Mouse (Mus musculus) ES-Bruce4 (cell line): ENCODE results near the gene Rbak.

Experiments used
- CTCF ChIP-seq: IDR thresholded peaks from one replicate; pipeline ENCODE4 v1.8.1; 2011; ENCODE audit warnings: low read depth, low read length
- EP300 ChIP-seq: IDR thresholded peaks from 2 replicates; pipeline ENCODE4 v1.6.1; 2011; ENCODE audit warnings: low read depth, low read length; ENCODE audit not compliant: insufficient read depth

- no peak for TF ChIP-seq EP300
- TF ChIP-seq CTCF = peak; percentile 0
Observed at GRCm38 (mm10) chr5:143179179-143179578, 1.4 kb downstream of the Rbak start.
